Mouse (Mus musculus) heart, postnatal 0 days (tissue): ENCODE measurements around the gene Pls3.

Source experiments
- CTCF ChIP-seq: IDR thresholded peaks from 2 replicates; pipeline ENCODE4 v1.5.1; 2016; ENCODE audit warnings: antibody characterized with exemption, control low read depth, low read depth
- EP300 ChIP-seq: IDR thresholded peaks from 2 replicates; pipeline ENCODE4 v1.6.1; 2016; ENCODE audit warnings: antibody characterized with exemption, low read depth

GRCm38 (mm10) chrX:75814958-75815357, 60.0 kb downstream of the Pls3 start:
- no peak for TF ChIP-seq CTCF
- TF ChIP-seq EP300: no peak
